Mouse (Mus musculus) E14TG2a.4 (cell line): ENCODE measurements at regions not wholly inside any gene's neighbourhood (a gene's known extent, or its start where the extent isn't known, plus 50 kb on each side); places are given as distances from the start of the nearest gene placed in this dataset.

Source experiments
- H3K27me3 ChIP-seq: 2 replicates; pipeline ENCODE4 v1.6.1; 2014; ENCODE audit warnings: low read length, control low read depth; ENCODE audit not compliant: insufficient read depth
- H3K36me3 ChIP-seq: 2 replicates; pipeline ENCODE4 v1.6.1; 2014; ENCODE audit warnings: low read length, control low read depth; ENCODE audit not compliant: insufficient read depth
- H3K4me1 ChIP-seq: replicated peaks from 2 replicates; pipeline ENCODE4 v1.6.1; 2014; ENCODE audit warnings: low read depth, low read length, control low read depth
- H3K4me3 ChIP-seq: replicated peaks from 2 replicates; pipeline ENCODE4 v1.5.1; 2014; ENCODE audit warnings: mild to moderate bottlenecking, low read length
- H3K9me3 ChIP-seq: 2 replicates; pipeline ENCODE4 v1.6.1; 2014; ENCODE audit warnings: low read length, control low read depth
- CTCF ChIP-seq: conservative IDR thresholded peaks from 2 replicates; pipeline ENCODE4 v1.5.1; 2014; ENCODE audit warnings: low read length
- NANOG ChIP-seq: IDR thresholded peaks from 2 replicates; pipeline ENCODE4 v1.6.1; 2014; ENCODE audit warnings: borderline replicate concordance, low read length, mixed read lengths
- POU5F1 ChIP-seq: IDR thresholded peaks from 2 replicates; pipeline ENCODE4 v1.6.1; 2014; ENCODE audit warnings: low read length, borderline replicate concordance

DNA sequence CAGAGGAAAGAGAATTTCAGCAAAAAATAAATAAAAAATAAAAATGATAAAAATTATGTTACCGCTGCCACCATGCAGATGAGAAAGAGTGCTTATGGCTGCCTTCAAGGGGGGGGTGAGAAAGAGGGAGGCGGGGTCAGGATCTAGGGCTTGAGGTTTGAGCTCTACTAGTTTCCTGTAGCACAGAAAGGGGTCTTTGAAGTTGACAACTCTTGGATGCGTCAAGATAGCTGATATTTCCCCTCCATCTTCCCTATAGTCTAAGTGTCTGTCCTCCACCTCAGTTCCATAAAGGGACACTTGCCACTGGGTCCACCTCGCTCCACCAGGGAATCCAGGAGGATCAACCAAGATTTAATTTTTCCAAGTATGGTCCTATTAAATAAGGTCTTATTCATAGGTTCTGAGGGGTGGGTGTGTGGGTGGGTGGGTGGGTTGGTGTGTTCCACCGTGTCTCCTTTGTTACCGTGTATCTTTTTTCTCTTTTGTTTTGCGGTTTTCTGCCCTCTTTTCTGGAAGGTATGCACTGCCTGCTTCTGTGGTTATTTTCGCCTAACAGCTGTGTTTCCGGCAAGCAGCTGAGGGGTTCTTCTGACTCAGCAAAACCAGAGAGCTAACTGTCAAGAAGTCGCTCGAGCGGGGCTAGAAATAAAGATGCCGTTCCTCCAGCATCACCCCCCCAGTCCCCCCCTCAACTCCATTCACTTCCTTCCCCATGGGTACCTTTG, 114.8 kb downstream of the 2410131K14Rik start:
- TF ChIP-seq POU5F1: no peak
- TF ChIP-seq NANOG: no peak
- TF ChIP-seq CTCF: no peak
- H3K4me3 ChIP-seq: no peak overlapping the region
- H3K9me3 ChIP-seq: no peaks in the 10 kb centered on the region
- peaks cover 71% of the 10 kb centered on the region for H3K4me1 ChIP-seq
- peaks cover 41% of the 10 kb centered on the region for H3K27me3 ChIP-seq
- H3K36me3 ChIP-seq: no peaks in the 10 kb centered on the region

DNA sequence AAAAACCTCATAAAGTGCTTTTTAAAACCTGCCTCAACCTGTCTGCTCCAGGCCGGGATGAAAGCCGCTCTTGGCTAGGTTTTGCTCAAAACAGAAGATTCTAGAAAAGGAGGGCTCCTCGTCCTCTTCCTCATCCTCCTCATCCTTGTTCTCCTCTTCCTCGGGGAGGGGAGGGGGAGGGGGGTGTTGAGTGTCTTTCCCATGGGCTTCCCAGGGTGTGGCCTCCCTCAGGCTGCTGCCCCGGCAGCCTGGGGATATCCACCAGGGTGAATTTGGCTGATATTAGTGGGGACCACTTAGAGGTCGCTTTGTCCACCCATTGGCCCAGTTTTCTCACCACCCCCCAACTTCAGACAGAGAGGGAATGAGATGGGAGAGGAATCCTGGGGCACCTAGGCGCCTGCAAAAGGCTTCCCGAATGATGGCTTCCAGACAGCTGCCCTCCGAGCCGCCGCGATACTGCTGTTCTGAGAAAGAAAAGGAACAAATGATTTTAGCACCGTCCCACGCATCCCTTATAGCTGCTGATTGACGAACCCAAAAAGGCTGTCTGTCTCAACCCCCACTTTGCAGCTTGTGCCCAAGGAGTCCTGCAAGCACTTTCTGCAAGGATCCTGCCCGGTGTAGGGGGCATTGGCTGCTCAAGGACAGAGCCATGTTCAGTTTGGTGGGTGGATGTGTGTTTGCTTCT, 115.5 kb downstream of the 2410131K14Rik start:
- peaks cover 41% of the 10 kb centered on the region for H3K27me3 ChIP-seq
- H3K36me3 ChIP-seq: no peaks in the 10 kb centered on the region
- no peak overlapping the region for H3K4me3 ChIP-seq
- TF ChIP-seq POU5F1 (no peak), NANOG (no peak), CTCF (no peak)
- no peaks in the 10 kb centered on the region for H3K9me3 ChIP-seq
- H3K4me1 ChIP-seq: peaks cover 64% of the 10 kb centered on the region

DNA sequence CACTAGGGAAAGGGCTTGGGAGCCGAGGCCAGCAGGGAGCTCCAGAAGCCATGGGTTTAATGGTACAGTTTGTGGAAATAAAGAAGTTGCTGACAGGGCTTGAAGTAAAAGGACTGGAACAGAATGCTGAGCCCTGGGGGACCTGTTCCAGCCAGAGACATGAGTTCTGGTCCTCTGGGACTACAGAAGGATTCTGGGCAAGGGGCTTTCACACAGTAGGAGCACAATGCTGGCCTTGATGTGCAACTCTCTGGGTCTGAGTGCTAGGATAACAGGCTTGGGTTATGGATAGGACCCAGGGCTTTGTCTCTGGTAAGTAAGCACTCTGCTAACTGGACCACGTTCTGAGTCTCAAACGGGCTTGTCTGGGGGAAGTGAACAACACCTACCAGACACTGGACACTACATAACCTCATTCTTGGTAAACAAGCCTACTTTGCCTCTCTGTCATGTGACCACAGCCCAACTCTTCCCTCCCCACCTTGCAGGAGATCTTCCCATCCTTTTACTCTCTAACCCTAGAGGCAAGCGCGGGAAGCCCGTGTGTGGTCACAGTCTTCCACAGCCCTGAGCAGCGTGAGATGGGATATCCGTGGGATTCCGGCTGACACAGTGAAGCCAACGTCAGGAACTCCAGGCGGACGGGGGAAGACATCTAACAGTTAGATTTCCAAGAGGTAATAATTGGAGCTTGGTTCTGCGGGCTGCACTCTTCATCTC, 116.3 kb downstream of the 2410131K14Rik start:
- TF ChIP-seq NANOG: no peak
- Histone ChIP-seq H3K9me3 (no peaks in the 10 kb centered on the region), H3K27me3 (peaks cover 41% of the 10 kb centered on the region), H3K4me3 (no peak overlapping the region), H3K4me1 (peaks cover 56% of the 10 kb centered on the region), H3K36me3 (no peaks in the 10 kb centered on the region)

DNA sequence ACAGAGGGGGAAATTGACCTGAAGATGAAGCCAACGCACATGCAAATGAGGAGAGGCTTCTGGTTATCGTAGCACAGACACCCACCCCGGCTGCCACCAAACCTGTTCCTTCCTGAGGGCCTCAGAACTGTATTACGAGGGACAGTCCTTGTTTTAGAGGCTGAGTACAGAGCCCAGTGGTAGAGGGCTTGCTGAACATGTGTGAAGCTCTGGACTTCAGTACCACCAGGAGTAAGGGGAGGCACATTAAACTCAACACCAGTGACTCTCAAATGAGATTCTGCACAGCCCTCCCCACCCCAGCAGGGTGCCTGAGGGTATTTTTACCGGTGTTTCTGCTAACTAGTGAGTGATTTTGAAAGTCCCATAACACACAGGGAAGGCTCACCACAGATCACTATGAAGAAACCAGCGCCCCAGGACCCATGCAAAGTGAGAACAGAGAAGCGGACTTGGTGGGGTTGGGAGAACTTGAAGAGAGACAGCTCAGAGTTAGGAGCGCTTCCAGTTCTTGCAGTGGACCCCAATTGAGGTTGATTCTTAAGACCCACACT, 116.9 kb downstream of the 2410131K14Rik start:
- TF ChIP-seq NANOG (no peak), CTCF (no peak), POU5F1 (no peak)
- H3K9me3 ChIP-seq: no peaks in the 10 kb centered on the region
- H3K27me3 ChIP-seq: peaks cover 47% of the 10 kb centered on the region
- H3K4me3 ChIP-seq: no peak overlapping the region
- H3K36me3 ChIP-seq: no peaks in the 10 kb centered on the region
- H3K4me1 ChIP-seq: peaks cover 50% of the 10 kb centered on the region

DNA sequence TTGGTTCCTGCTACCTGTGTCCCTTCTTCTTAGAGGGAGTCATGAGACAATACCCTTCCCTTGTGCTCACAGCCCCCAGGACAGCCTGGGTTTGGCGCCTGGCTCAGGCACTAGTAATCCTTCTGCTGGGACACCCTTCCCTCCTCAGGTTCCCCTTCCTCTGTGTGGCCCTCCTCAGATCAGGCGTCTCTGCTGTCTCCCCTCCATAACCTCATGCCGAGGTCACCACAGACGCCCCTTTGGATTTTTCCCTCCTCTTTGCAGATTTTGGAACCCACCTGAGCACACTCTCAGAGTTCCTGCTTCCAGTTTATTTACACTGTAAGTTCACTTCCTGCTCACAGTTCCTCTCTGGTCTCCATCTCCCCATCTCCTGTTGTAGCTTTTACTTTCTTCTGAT, 117.7 kb downstream of the 2410131K14Rik start:
- no peak for TF ChIP-seq CTCF
- TF ChIP-seq POU5F1: no peak
- no peak for TF ChIP-seq NANOG
- Histone ChIP-seq H3K27me3 (peaks cover 47% of the 10 kb centered on the region), H3K36me3 (no peaks in the 10 kb centered on the region), H3K4me1 (peaks cover 47% of the 10 kb centered on the region), H3K9me3 (no peaks in the 10 kb centered on the region), H3K4me3 (no peak overlapping the region)

DNA sequence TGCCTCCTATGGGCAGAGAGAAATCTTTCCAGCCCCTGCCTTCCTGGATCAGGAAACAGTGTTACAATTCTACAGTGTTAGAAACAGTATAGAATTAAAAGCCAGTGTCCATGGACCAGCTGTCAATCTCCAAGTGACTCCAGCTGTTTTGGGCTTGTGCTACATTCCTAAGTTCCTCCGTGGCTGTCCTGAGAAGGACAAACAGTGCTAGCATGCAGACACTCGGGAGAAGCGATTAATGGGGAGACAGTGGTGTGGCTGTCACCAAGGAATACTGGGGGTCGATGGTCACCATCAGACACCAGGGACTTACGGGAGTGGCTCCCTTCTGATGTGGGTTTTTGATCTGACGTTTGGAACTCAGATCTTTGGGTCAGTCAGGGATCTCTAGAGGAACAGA, 118.1 kb downstream of the 2410131K14Rik start:
- TF ChIP-seq CTCF (no peak), POU5F1 (no peak), NANOG (no peak)
- Histone ChIP-seq H3K36me3 (no peaks in the 10 kb centered on the region), H3K9me3 (no peaks in the 10 kb centered on the region), H3K4me1 (peaks cover 49% of the 10 kb centered on the region), H3K27me3 (peaks cover 47% of the 10 kb centered on the region), H3K4me3 (no peak overlapping the region)

DNA sequence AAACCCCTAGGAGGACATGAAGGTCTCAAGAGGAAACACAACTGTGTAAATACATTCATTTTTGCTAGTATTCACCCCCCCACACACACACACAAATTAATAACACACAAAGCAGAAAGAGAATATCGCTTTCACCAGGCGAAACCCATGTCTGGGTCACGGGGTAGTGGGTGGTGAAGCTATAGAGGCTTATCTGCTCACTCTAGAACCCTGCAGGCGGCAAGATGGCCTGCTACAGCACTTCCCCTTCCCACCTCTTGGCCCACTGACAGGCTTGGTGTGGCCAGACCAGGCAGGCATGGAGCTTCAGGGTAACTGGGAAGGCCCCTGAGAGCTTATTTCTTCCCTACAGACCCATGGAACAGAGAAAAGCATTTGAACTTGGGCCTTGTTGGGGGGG, 119.6 kb downstream of the 2410131K14Rik start:
- Histone ChIP-seq H3K9me3 (no peaks in the 10 kb centered on the region), H3K27me3 (peaks cover 45% of the 10 kb centered on the region), H3K4me1 (peaks cover 42% of the 10 kb centered on the region), H3K36me3 (no peaks in the 10 kb centered on the region), H3K4me3 (no peak overlapping the region)
- TF ChIP-seq NANOG (no peak), POU5F1 (no peak), CTCF (no peak)

DNA sequence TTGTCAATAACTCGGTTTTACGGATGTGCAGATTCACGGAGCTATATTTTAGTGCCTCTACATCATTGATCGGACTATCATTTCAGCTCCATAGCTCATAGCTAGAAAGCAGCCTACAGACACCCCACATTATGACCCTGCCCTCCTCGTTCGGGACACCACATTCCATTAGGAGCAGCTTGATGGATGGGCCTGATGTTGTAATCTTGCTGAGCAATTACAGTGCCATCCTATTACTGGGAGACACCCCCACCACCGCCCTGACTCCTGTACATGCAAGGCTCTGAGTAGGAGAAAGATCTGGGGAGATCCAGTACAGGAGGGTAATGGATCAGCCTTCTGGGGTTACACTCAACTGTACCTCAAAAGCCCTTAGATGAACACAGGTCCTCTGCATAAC, 120.2 kb downstream of the 2410131K14Rik start:
- H3K36me3 ChIP-seq: no peaks in the 10 kb centered on the region
- H3K4me1 ChIP-seq: peaks cover 37% of the 10 kb centered on the region
- no peak for TF ChIP-seq CTCF
- no peak for TF ChIP-seq POU5F1
- TF ChIP-seq NANOG: no peak
- no peak overlapping the region for H3K4me3 ChIP-seq
- H3K9me3 ChIP-seq: no peaks in the 10 kb centered on the region
- H3K27me3 ChIP-seq: peaks cover 43% of the 10 kb centered on the region

DNA sequence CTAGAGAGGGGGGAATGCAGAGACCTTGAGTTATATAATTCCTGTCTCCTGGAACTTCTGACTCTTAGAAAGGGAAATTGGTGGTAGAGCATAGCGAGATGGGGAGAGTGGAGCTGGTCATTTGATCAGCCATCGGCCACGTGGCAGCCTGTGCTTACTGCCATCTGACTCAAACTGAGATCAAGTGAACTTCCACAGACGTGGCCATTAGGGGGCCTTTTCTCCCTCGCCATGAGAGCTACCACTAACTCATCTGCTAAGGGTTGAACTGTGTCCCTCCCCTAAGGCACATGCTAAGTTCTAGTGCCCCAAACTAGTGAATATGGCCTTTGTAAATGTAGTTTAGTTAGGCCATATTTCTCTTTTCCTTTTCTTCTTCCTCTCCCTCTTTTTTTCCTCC, 120.6 kb downstream of the 2410131K14Rik start:
- TF ChIP-seq NANOG (no peak), CTCF (no peak), POU5F1 (no peak)
- H3K4me3 ChIP-seq: no peak overlapping the region
- H3K27me3 ChIP-seq: peaks cover 38% of the 10 kb centered on the region

More for the DNA sequence above, 120.6 kb downstream of the 2410131K14Rik start:
- H3K4me1 ChIP-seq: peaks cover 33% of the 10 kb centered on the region
- no peaks in the 10 kb centered on the region for H3K36me3 ChIP-seq
- no peaks in the 10 kb centered on the region for H3K9me3 ChIP-seq
